Mouse (Mus musculus) heart, adult 8-10 months (tissue): ENCODE data around the gene Olfr845. TPM values are rescaled to one million over a fixed set of nuclear protein-coding genes. Genes with fewer than 3 reads are reported as not detected.

Source experiments
- DNase-seq: peaks from one replicate; pipeline ENCODE4 v3.0.0; 2022; ENCODE audit warnings: low spot score
- total RNA-seq, 4 experiments: library from RNA; stranded (reverse); gene quantifications; 2 replicates each; pipeline ENCODE4 v1.2.4; 2022

Olfr845 gene
- not detected for total RNA-seq

DNA sequence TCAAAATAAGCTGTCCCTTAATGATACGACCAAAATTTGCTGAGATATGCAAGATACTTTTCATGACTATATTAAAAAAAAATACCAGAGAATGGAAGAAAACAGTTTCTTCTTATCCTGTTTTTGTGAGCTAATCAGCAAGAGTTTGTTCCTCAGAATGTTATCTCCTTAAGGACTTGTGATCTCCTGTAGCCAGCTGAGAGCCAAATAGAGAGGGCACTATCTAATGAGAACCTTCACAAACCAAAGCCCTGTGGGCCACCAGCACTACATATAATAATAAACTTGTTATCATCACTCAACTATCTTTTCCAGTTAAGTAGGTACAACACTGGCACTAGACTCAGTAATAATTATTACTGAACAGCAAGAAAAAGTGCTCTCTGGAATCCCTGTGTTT is at the start of gene Olfr845:
Gene Olfr845 (plus strand): TSS at position 301 of the 400 bp plus-strand sequence.
- no peak for DNase-seq

DNA sequence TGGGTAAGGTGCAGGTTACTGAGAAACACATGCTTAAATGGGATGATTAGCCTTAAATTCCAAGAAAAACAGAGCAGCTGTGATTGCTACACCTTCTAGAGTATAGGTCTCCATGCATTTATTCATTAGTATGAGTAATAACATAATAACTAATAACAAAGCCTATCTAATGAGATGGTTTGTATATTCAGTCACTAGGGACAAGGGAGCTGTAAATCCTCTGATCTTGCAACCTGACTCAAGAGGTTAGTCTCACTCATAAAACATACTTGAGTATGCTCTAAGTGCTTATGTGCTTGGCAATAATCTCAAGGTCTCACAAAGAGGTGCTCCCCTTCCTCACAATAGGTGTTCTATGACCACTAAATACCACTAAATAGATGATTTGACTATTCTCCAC is 20.2 kb upstream of the Olfr845 start, which contains the start of gene Olfr844:
Gene Olfr844 (plus strand): TSS at position 301 of the 400 bp plus-strand sequence.
- no peak for DNase-seq

DNA sequence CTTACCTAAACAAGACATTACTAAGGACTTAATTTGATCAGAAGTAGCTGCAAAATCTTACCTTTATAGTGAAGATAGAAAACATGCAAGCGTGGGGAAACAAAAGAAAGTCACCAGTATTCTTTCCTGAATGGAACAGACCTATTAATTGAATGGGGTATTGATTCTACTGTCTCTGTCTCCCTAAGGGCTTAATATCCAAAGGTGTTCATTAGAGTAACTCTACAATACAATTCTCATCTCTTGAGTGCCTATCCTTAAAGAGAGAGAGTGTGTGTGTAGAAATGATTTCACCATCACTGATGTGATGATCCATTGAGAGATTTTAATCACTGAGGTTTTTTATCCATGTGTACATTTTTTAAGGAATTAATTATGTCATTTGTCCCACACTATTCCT is 27.6 kb downstream of the Olfr845 start, which contains the start of gene Olfr846:
Gene Olfr846 (minus strand): TSS at position 101 of the 400 bp plus-strand sequence.
- DNase-seq = no peak

GRCm38 (mm10) chr9:19378569-19378968 is 42.3 kb downstream of the Olfr845 start, which contains the start of gene Olfr847:
TSS of gene Olfr847 (minus strand) at chr9:19378669.
- no peak for DNase-seq

Other genes with a start within 250 kb of the Olfr845 start
- gene Olfr836, start 216.1 kb upstream of the Olfr845 start, total RNA-seq = not detected
- not detected for gene Olfr837, start 200.1 kb upstream of the Olfr845 start, total RNA-seq
- not detected for gene Olfr839-ps1, start 159.1 kb upstream of the Olfr845 start, total RNA-seq
- gene Olfr843, start 84.5 kb upstream of the Olfr845 start, total RNA-seq = not detected
- not detected for gene Olfr844, start 20.1 kb upstream of the Olfr845 start, total RNA-seq
- not detected for gene Olfr846, start 27.5 kb downstream of the Olfr845 start, total RNA-seq
- gene Olfr847, start 42.2 kb downstream of the Olfr845 start, total RNA-seq = not detected
- not detected for gene Olfr849, start 103.8 kb downstream of the Olfr845 start, total RNA-seq
- not detected for gene Olfr850, start 141.8 kb downstream of the Olfr845 start, total RNA-seq
- gene Olfr851, start 156.8 kb downstream of the Olfr845 start, total RNA-seq = under 1 TPM in 1 of 4 experiments, not detected in 3; 0.03 TPM
- gene Olfr853, start 204.6 kb downstream of the Olfr845 start, total RNA-seq = not detected
- not detected for gene Olfr854, start 230.9 kb downstream of the Olfr845 start, total RNA-seq
- gene Olfr855, start 246.2 kb downstream of the Olfr845 start, total RNA-seq = not detected